Mouse (Mus musculus): ENCODE data around the gene Tnfrsf19. TPM values are rescaled to one million over a fixed set of nuclear protein-coding genes. Genes with fewer than 3 reads are reported as not detected.
A peak's percentile ranks its signal among the peaks of the same experiment; 100 is the strongest.

The Tnfrsf19 gene
- polyA plus RNA-seq (2016; fragmentation: Nextera tagmentation; extraction: Ambion mirVana): 37.4 and 41.8 TPM in 2 replicates

- Histone ChIP-seq H3K4me3 (peak within 1 kb of the TSS; percentile 40), H3K4me2 (replicated peaks) (peak within 1 kb of the TSS; percentile 81), H3K27me3 (replicated peaks) (no peaks in the 10 kb centered on the region), H3K36me3 (no peaks in the 10 kb centered on the region), H3K27ac (no peak within 1 kb of the TSS), H3K9ac (peak within 1 kb of the TSS; percentile 59), H3K9me3 (no peaks in the 10 kb centered on the region), H3K4me1 (peaks cover 22% of the 10 kb centered on the region)
- peak; percentile 97 for ATAC-seq (ENCODE audit: low FRiP score, low read depth)
- under 1% methylated on average over 38 of the region's 38 CpGs for WGBS
Measured at GRCm38 (mm10) chr14:61046091-61046681, at the start of gene Tnfrsf19. Gene Tnfrsf19, minus strand, starts transcription at chr14:61046490.

- no peaks in the 10 kb centered on the region for H3K4me1 ChIP-seq
- ATAC-seq (ENCODE audit: low FRiP score, low read depth): no peak
- no peak overlapping the region for H3K4me3 ChIP-seq
- 85% methylated on average over 3 of the region's 3 CpGs for WGBS
- H3K9me3 ChIP-seq: no peaks in the 10 kb centered on the region
- H3K27me3 ChIP-seq (replicated peaks): no peaks in the 10 kb centered on the region
- no peak overlapping the region for H3K9ac ChIP-seq
- no peak overlapping the region for H3K27ac ChIP-seq
- H3K4me2 ChIP-seq (replicated peaks): no peak overlapping the region
- H3K36me3 ChIP-seq: no peaks in the 10 kb centered on the region
Measured at GRCm38 (mm10) chr14:61092073-61092472, 45.8 kb upstream of the Tnfrsf19 start.

GRCm38 (mm10) chr14:61090955-61091354 is 44.7 kb upstream of the Tnfrsf19 start:
- no peaks in the 10 kb centered on the region for H3K9me3 ChIP-seq
- no peak overlapping the region for H3K4me3 ChIP-seq
- H3K36me3 ChIP-seq: no peaks in the 10 kb centered on the region
- H3K27me3 ChIP-seq (replicated peaks): no peaks in the 10 kb centered on the region
- no peak overlapping the region for H3K9ac ChIP-seq
- H3K4me1 ChIP-seq: no peaks in the 10 kb centered on the region
- no peak for ATAC-seq (ENCODE audit: low FRiP score, low read depth)
- H3K4me2 ChIP-seq (replicated peaks): no peak overlapping the region
- 80% methylated on average over 5 of the region's 5 CpGs for WGBS
- no peak overlapping the region for H3K27ac ChIP-seq

- no peak for ATAC-seq (ENCODE audit: low FRiP score, low read depth)
- H3K4me1 ChIP-seq: no peaks in the 10 kb centered on the region
- H3K9ac ChIP-seq: no peak overlapping the region
- 75% methylated on average over 8 of the region's 8 CpGs for WGBS
- no peak overlapping the region for H3K27ac ChIP-seq
- H3K27me3 ChIP-seq (replicated peaks): no peaks in the 10 kb centered on the region
- H3K4me3 ChIP-seq: no peak overlapping the region
- no peak overlapping the region for H3K4me2 ChIP-seq (replicated peaks)
- H3K36me3 ChIP-seq: no peaks in the 10 kb centered on the region
- H3K9me3 ChIP-seq: no peaks in the 10 kb centered on the region
Measured at GRCm38 (mm10) chr14:61088187-61088586, 41.9 kb upstream of the Tnfrsf19 start.

- 68% methylated on average over 3 of the region's 3 CpGs for WGBS
- no peaks in the 10 kb centered on the region for H3K36me3 ChIP-seq
- no peaks in the 10 kb centered on the region for H3K4me1 ChIP-seq
- no peaks in the 10 kb centered on the region for H3K9me3 ChIP-seq
- H3K9ac ChIP-seq: no peak overlapping the region
- no peak overlapping the region for H3K4me3 ChIP-seq
- no peak overlapping the region for H3K4me2 ChIP-seq (replicated peaks)
- no peaks in the 10 kb centered on the region for H3K27me3 ChIP-seq (replicated peaks)
- no peak overlapping the region for H3K27ac ChIP-seq
- no peak for ATAC-seq (ENCODE audit: low FRiP score, low read depth)
Measured at GRCm38 (mm10) chr14:61085325-61085724, 39.0 kb upstream of the Tnfrsf19 start.

- Histone ChIP-seq H3K27me3 (replicated peaks) (no peaks in the 10 kb centered on the region), H3K9me3 (no peaks in the 10 kb centered on the region), H3K36me3 (no peaks in the 10 kb centered on the region), H3K4me2 (replicated peaks) (no peak overlapping the region), H3K4me3 (no peak overlapping the region), H3K4me1 (no peaks in the 10 kb centered on the region), H3K27ac (no peak overlapping the region), H3K9ac (no peak overlapping the region)
- no peak for ATAC-seq (ENCODE audit: low FRiP score, low read depth)
- 76% methylated on average over 1 of the region's 1 CpGs for WGBS
Measured at GRCm38 (mm10) chr14:61069555-61069954, 23.3 kb upstream of the Tnfrsf19 start.

- no peak overlapping the region for H3K4me2 ChIP-seq (replicated peaks)
- H3K4me1 ChIP-seq: peaks cover 7% of the 10 kb centered on the region
- no peaks in the 10 kb centered on the region for H3K36me3 ChIP-seq
- 45% methylated on average over 3 of the region's 3 CpGs for WGBS
- H3K4me3 ChIP-seq: no peak overlapping the region
- H3K27ac ChIP-seq: no peak overlapping the region
- peaks cover 7% of the 10 kb centered on the region; the same call in 1 of the 2 replicates for H3K27me3 ChIP-seq (replicated peaks)
- ATAC-seq (ENCODE audit: low FRiP score, low read depth): no peak
- H3K9ac ChIP-seq: no peak overlapping the region
- H3K9me3 ChIP-seq: no peaks in the 10 kb centered on the region
Measured at GRCm38 (mm10) chr14:61061729-61062128, 15.4 kb upstream of the Tnfrsf19 start.

- H3K4me2 ChIP-seq (replicated peaks): no peak overlapping the region
- H3K4me1 ChIP-seq: peaks cover 13% of the 10 kb centered on the region
- no peak overlapping the region for H3K27ac ChIP-seq
- H3K4me3 ChIP-seq: no peak overlapping the region
- no peaks in the 10 kb centered on the region for H3K9me3 ChIP-seq
- WGBS: 89% methylated on average over 9 of the region's 9 CpGs
- no peak overlapping the region for H3K9ac ChIP-seq
- ATAC-seq (ENCODE audit: low FRiP score, low read depth): no peak
- peaks cover 9% of the 10 kb centered on the region; the same call in 1 of the 2 replicates for H3K27me3 ChIP-seq (replicated peaks)
- H3K36me3 ChIP-seq: no peaks in the 10 kb centered on the region
Measured at GRCm38 (mm10) chr14:61059316-61059945, 13.1 kb upstream of the Tnfrsf19 start.

GRCm38 (mm10) chr14:61056962-61057361 is 10.7 kb upstream of the Tnfrsf19 start:
- ATAC-seq (ENCODE audit: low FRiP score, low read depth): no peak
- Histone ChIP-seq H3K9me3 (no peaks in the 10 kb centered on the region; the same call in 1 of the 2 replicates), H3K27ac (no peak overlapping the region), H3K4me3 (peak overlapping the region; percentile 12; the same call in 1 of the 2 replicates), H3K9ac (no peak overlapping the region), H3K27me3 (replicated peaks) (peaks cover 9% of the 10 kb centered on the region; the same call in 1 of the 2 replicates), H3K36me3 (no peaks in the 10 kb centered on the region), H3K4me2 (replicated peaks) (peak overlapping the region; percentile 53), H3K4me1 (peaks cover 13% of the 10 kb centered on the region)
- 8% methylated on average over 11 of the region's 11 CpGs for WGBS

GRCm38 (mm10) chr14:61056445-61056844 is 10.2 kb upstream of the Tnfrsf19 start:
- Histone ChIP-seq H3K27ac (no peak overlapping the region), H3K4me1 (peaks cover 10% of the 10 kb centered on the region), H3K36me3 (no peaks in the 10 kb centered on the region), H3K9ac (0 out of 2 replicates have a peak overlapping the region, but pooled peaks have one; percentile 10), H3K27me3 (replicated peaks) (peaks cover 9% of the 10 kb centered on the region; the same call in 1 of the 2 replicates), H3K9me3 (no peaks in the 10 kb centered on the region; the same call in 1 of the 2 replicates), H3K4me3 (peak overlapping the region; percentile 12; the same call in 1 of the 2 replicates), H3K4me2 (replicated peaks) (peak overlapping the region; percentile 53)
- 1% methylated on average over 16 of the region's 16 CpGs for WGBS
- no peak for ATAC-seq (ENCODE audit: low FRiP score, low read depth)

- Histone ChIP-seq H3K4me3 (no peak overlapping the region), H3K9ac (no peak overlapping the region), H3K36me3 (no peaks in the 10 kb centered on the region), H3K4me1 (peaks cover 9% of the 10 kb centered on the region), H3K9me3 (no peaks in the 10 kb centered on the region; the same call in 1 of the 2 replicates), H3K4me2 (replicated peaks) (peak overlapping the region; percentile 53), H3K27me3 (replicated peaks) (peaks cover 9% of the 10 kb centered on the region; the same call in 1 of the 2 replicates), H3K27ac (no peak overlapping the region)
- ATAC-seq (ENCODE audit: low FRiP score, low read depth): no peak
- WGBS: 40% methylated on average over 1 of the region's 1 CpGs
Measured at GRCm38 (mm10) chr14:61055864-61056263, 9.6 kb upstream of the Tnfrsf19 start.

- H3K27ac ChIP-seq: no peak overlapping the region
- H3K27me3 ChIP-seq (replicated peaks): peaks cover 4% of the 10 kb centered on the region; the same call in 1 of the 2 replicates
- H3K9me3 ChIP-seq: no peaks in the 10 kb centered on the region; the same call in 1 of the 2 replicates
- no peak overlapping the region for H3K4me3 ChIP-seq
- peaks cover 9% of the 10 kb centered on the region for H3K4me1 ChIP-seq
- WGBS: 95% methylated on average over 3 of the region's 3 CpGs
- no peak overlapping the region for H3K4me2 ChIP-seq (replicated peaks)
- H3K36me3 ChIP-seq: no peaks in the 10 kb centered on the region
- ATAC-seq (ENCODE audit: low FRiP score, low read depth): no peak
- no peak overlapping the region for H3K9ac ChIP-seq
Measured at GRCm38 (mm10) chr14:61052163-61052562, 5.9 kb upstream of the Tnfrsf19 start.
